Mouse (Mus musculus): ENCODE measurements around the gene Csad. TPM values are rescaled to one million over a fixed set of nuclear protein-coding genes. Genes with fewer than 3 reads are reported as not detected.

Gene Csad
- polyA plus RNA-seq, 1 experiment from 2014 or later = 33.2 TPM

GRCm38 (mm10) chr15:102245891-102246741 lies 41.6 kb upstream of the Csad start:
- WGBS = under 1% methylated on average over 37 of the region's 44 CpGs
- Histone ChIP-seq H3K9me3 (ENCODE audit: control insufficient read depth, low read length) (no peaks in the 10 kb centered on the region), H3K4me1 (ENCODE audit: control insufficient read depth, insufficient read depth, low read length) (peaks cover 52% of the 10 kb centered on the region)

GRCm38 (mm10) chr15:102245461-102245881 lies 40.9 kb upstream of the Csad start:
- no peak for ATAC-seq
- peak overlapping the region; percentile 96 for H3K4me2 ChIP-seq (ENCODE audit: low read depth, low read length)
- 6% methylated on average over 14 of the region's 14 CpGs for whole genome bisulfite sequencing

More at GRCm38 (mm10) chr15:102245891-102246741, 41.6 kb upstream of the Csad start:
- H3K27me3 ChIP-seq (replicated peaks; ENCODE audit: control insufficient read depth, insufficient read depth, low read length) = no peaks in the 10 kb centered on the region
- peak; percentile 77 for ATAC-seq
- peak overlapping the region; percentile 69 for H3K4me3 ChIP-seq (ENCODE audit: low read length)
- peak overlapping the region; percentile 80 for H3K9ac ChIP-seq (ENCODE audit: low read depth, low read length)
- H3K36me3 ChIP-seq (ENCODE audit: control insufficient read depth, insufficient read depth, low read length) = no peaks in the 10 kb centered on the region
- peak overlapping the region; percentile 96 for H3K4me2 ChIP-seq (ENCODE audit: low read depth, low read length)
- peak overlapping the region; percentile 98 for H3K27ac ChIP-seq (ENCODE audit: low read length)

GRCm38 (mm10) chr15:102244306-102245191 lies 40.0 kb upstream of the Csad start:
- no peak for ATAC-seq
- Histone ChIP-seq H3K27me3 (replicated peaks; ENCODE audit: control insufficient read depth, insufficient read depth, low read length) (no peaks in the 10 kb centered on the region), H3K9ac (ENCODE audit: low read depth, low read length) (peak overlapping the region; percentile 80), H3K4me2 (ENCODE audit: low read depth, low read length) (peak overlapping the region; percentile 96), H3K9me3 (ENCODE audit: control insufficient read depth, low read length) (no peaks in the 10 kb centered on the region), H3K4me3 (ENCODE audit: low read length) (peak overlapping the region; percentile 69), H3K27ac (ENCODE audit: low read length) (peak overlapping the region; percentile 98), H3K36me3 (ENCODE audit: control insufficient read depth, insufficient read depth, low read length) (0 out of 2 replicates have a peak, but pooled peaks cover 3% of the 10 kb centered on the region), H3K4me1 (ENCODE audit: control insufficient read depth, insufficient read depth, low read length) (peaks cover 46% of the 10 kb centered on the region)
- WGBS = 11% methylated on average over 19 of the region's 19 CpGs

More at GRCm38 (mm10) chr15:102245461-102245881, 40.9 kb upstream of the Csad start:
- peak overlapping the region; percentile 69 for H3K4me3 ChIP-seq (ENCODE audit: low read length)
- no peaks in the 10 kb centered on the region for H3K9me3 ChIP-seq (ENCODE audit: control insufficient read depth, low read length)
- no peaks in the 10 kb centered on the region for H3K27me3 ChIP-seq (replicated peaks; ENCODE audit: control insufficient read depth, insufficient read depth, low read length)
- H3K27ac ChIP-seq (ENCODE audit: low read length) = peak overlapping the region; percentile 98
- H3K9ac ChIP-seq (ENCODE audit: low read depth, low read length) = peak overlapping the region; percentile 80
- H3K4me1 ChIP-seq (ENCODE audit: control insufficient read depth, insufficient read depth, low read length) = peaks cover 52% of the 10 kb centered on the region
- H3K36me3 ChIP-seq (ENCODE audit: control insufficient read depth, insufficient read depth, low read length) = 0 out of 2 replicates have a peak, but pooled peaks cover 1% of the 10 kb centered on the region

- peak overlapping the region; percentile 96 for H3K4me2 ChIP-seq (ENCODE audit: low read depth, low read length)
- peak overlapping the region; percentile 69 for H3K27ac ChIP-seq (ENCODE audit: low read length)
- peak overlapping the region; percentile 69 for H3K4me3 ChIP-seq (ENCODE audit: low read length)
- 0 out of 2 replicates have a peak, but pooled peaks cover 3% of the 10 kb centered on the region for H3K36me3 ChIP-seq (ENCODE audit: control insufficient read depth, insufficient read depth, low read length)
- WGBS = 17% methylated on average over 22 of the region's 22 CpGs
- no peaks in the 10 kb centered on the region for H3K27me3 ChIP-seq (replicated peaks; ENCODE audit: control insufficient read depth, insufficient read depth, low read length)
- H3K9ac ChIP-seq (ENCODE audit: low read depth, low read length) = peak overlapping the region; percentile 55
- peak; percentile 33 for ATAC-seq
- H3K4me1 ChIP-seq (ENCODE audit: control insufficient read depth, insufficient read depth, low read length) = peaks cover 39% of the 10 kb centered on the region
- H3K9me3 ChIP-seq (ENCODE audit: control insufficient read depth, low read length) = no peaks in the 10 kb centered on the region
Measured at GRCm38 (mm10) chr15:102243229-102244190, 39.0 kb upstream of the Csad start.

DNA sequence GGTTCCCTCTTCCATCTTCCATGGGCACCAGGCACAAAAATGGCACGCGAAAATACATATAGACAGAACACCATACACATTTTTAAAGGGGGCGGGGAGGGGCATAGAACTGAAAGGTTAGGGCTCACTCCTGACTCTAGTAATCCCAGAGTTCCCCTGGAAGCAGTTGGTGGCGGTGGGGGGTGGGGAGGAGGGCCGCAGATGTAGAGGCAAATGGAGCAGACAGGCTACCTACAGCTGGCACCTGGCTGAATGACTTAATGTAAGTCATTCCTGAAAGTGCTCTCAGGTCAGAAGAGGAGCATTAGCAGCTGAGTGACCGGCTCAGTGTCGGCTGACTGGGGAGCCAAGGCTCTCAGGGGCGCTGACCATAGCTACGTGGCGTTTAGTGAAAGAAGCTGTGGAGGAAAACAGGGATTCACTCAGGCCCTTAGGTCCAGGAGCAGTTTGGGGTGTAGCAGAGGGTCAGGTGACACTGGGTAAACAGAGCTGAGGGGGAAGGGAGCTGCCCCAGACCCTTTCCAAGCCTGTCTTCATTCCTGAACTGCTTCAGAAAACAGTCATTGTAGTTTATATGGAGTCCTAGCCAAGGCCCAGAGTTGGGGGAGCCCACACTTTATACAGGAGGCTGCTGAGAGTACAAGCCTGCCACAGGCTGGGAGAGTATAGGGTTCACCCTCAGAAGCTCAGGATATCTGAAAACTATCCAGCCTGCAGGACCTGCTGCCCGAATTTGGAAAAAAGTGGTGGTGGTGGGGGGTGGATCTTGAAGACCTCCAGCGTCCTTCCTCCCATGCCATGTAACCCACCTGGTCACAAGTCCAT lies 38.1 kb upstream of the Csad start:
- WGBS = 45% methylated on average over 12 of the region's 12 CpGs

DNA sequence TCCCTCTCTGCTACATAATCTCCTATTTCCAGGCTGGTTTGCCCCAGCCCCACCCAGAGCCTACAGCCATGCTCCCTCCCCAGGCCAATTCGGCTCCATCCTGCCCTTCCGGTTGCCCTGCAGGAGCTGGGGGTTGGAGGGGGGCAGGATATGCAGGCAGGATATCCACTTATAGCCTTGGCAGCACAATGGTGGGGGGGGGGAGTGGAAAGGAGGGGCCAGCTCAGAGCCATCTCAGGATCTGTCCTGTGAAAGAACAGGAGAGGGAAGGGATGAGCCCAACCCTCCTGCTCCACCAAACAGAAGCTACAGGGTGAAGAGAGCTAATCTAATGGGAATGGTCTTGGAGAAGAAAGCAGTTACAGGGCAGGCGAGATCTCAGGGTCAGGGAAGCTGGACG lies 36.1 kb upstream of the Csad start:
- Histone ChIP-seq H3K9ac (ENCODE audit: low read depth, low read length) (no peak overlapping the region), H3K9me3 (ENCODE audit: control insufficient read depth, low read length) (no peaks in the 10 kb centered on the region), H3K27me3 (replicated peaks; ENCODE audit: control insufficient read depth, insufficient read depth, low read length) (no peaks in the 10 kb centered on the region), H3K27ac (ENCODE audit: low read length) (no peak overlapping the region), H3K4me3 (ENCODE audit: low read length) (no peak overlapping the region), H3K36me3 (ENCODE audit: control insufficient read depth, insufficient read depth, low read length) (0 out of 2 replicates have a peak, but pooled peaks cover 3% of the 10 kb centered on the region), H3K4me2 (ENCODE audit: low read depth, low read length) (no peak overlapping the region), H3K4me1 (ENCODE audit: control insufficient read depth, insufficient read depth, low read length) (peaks cover 41% of the 10 kb centered on the region)
- 78% methylated on average over 4 of the region's 4 CpGs for WGBS
- no peak for ATAC-seq

More for the DNA sequence above, 38.1 kb upstream of the Csad start:
- H3K4me3 ChIP-seq (ENCODE audit: low read length) = no peak overlapping the region
- no peaks in the 10 kb centered on the region for H3K27me3 ChIP-seq (replicated peaks; ENCODE audit: control insufficient read depth, insufficient read depth, low read length)
- H3K4me1 ChIP-seq (ENCODE audit: control insufficient read depth, insufficient read depth, low read length) = peaks cover 36% of the 10 kb centered on the region
- peak overlapping the region; percentile 69 for H3K27ac ChIP-seq (ENCODE audit: low read length)
- H3K9me3 ChIP-seq (ENCODE audit: control insufficient read depth, low read length) = no peaks in the 10 kb centered on the region
- 0 out of 2 replicates have a peak, but pooled peaks cover 3% of the 10 kb centered on the region for H3K36me3 ChIP-seq (ENCODE audit: control insufficient read depth, insufficient read depth, low read length)
- ATAC-seq = no peak
- H3K9ac ChIP-seq (ENCODE audit: low read depth, low read length) = peak overlapping the region; percentile 23; the same call in 1 of the 2 replicates
- H3K4me2 ChIP-seq (ENCODE audit: low read depth, low read length) = peak overlapping the region; percentile 96

DNA sequence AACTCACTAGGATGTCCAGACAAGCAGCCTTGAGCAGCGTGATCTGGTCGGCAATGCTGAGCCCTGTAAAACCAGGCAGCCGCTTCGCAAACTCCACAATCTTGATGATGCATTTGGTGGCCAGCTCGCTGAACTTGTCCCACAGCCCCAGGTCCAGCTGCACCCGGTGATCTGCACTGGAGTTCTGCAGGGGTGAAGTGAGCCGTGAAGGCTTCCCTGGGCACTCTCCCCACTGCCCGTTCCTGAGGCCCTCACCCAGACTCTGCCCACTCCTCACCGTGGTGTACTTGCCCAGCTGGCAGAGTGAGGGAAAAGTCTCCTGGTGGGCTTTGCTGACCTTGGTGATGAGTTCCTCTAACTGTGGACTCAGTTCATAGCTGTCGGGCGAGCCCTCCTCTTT lies 35.3 kb upstream of the Csad start:
- no peak overlapping the region for H3K4me3 ChIP-seq (ENCODE audit: low read length)
- ATAC-seq = no peak
- H3K9me3 ChIP-seq (ENCODE audit: control insufficient read depth, low read length) = no peaks in the 10 kb centered on the region
- 78% methylated on average over 11 of the region's 11 CpGs for WGBS
- no peak overlapping the region for H3K9ac ChIP-seq (ENCODE audit: low read depth, low read length)
- peaks cover 41% of the 10 kb centered on the region for H3K4me1 ChIP-seq (ENCODE audit: control insufficient read depth, insufficient read depth, low read length)
- H3K4me2 ChIP-seq (ENCODE audit: low read depth, low read length) = no peak overlapping the region
- no peaks in the 10 kb centered on the region for H3K27me3 ChIP-seq (replicated peaks; ENCODE audit: control insufficient read depth, insufficient read depth, low read length)
- no peak overlapping the region for H3K27ac ChIP-seq (ENCODE audit: low read length)
- H3K36me3 ChIP-seq (ENCODE audit: control insufficient read depth, insufficient read depth, low read length) = 0 out of 2 replicates have a peak, but pooled peaks cover 3% of the 10 kb centered on the region

- Histone ChIP-seq H3K36me3 (ENCODE audit: control insufficient read depth, insufficient read depth, low read length) (0 out of 2 replicates have a peak, but pooled peaks cover 3% of the 10 kb centered on the region), H3K9ac (ENCODE audit: low read depth, low read length) (no peak overlapping the region), H3K27me3 (replicated peaks; ENCODE audit: control insufficient read depth, insufficient read depth, low read length) (no peaks in the 10 kb centered on the region), H3K4me3 (ENCODE audit: low read length) (no peak overlapping the region), H3K27ac (ENCODE audit: low read length) (no peak overlapping the region), H3K9me3 (ENCODE audit: control insufficient read depth, low read length) (no peaks in the 10 kb centered on the region), H3K4me1 (ENCODE audit: control insufficient read depth, insufficient read depth, low read length) (peaks cover 42% of the 10 kb centered on the region), H3K4me2 (ENCODE audit: low read depth, low read length) (no peak overlapping the region)
- no peak for ATAC-seq
- WGBS = 10% methylated on average over 9 of the region's 9 CpGs
Measured at GRCm38 (mm10) chr15:102239260-102239590, 34.7 kb upstream of the Csad start.

Measured in intestine, embryonic 16.5 days (tissue).